Comparison of ENCODE assay signal across 21 mouse cellular contexts in the genomic region with DNA sequence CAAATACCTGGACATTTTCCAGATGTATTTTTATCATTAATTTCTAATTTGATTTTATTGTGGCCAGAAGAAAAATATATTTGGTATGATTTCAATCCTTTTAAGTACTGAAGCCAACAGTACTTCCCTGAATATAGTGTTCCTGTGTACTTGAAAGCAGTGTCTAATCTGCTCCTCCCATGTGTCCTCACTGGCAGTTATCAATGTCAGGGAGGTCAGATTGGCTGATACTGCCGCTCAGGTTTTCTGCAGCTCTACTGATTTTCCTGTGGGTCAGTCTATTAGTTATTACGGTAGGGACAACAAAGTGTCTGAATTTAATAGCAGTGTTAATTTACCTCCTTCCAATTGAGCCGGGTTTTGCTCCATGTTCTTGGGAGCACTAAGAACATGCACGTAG. TPM values are rescaled to one million over a fixed set of nuclear protein-coding genes. Genes with fewer than 3 reads are reported as not detected.
A peak's percentile ranks its signal among the peaks of the same experiment; 100 is the strongest.
DNase-seq lines count a peak whose midpoint lies in the region; ATAC-seq lines count a peak whose summit lies in the region.
"Had no signal": no experiment of that assay in that cellular context is flagged by ENCODE, and none has a peak within 500 bp of the region (broad histone marks: within the 10 kb centered on the region; RNA-seq: fewer than 3 reads in every experiment).

No protein-coding gene starts in this region.

- WGBS in heart, embryonic 13.5 days: 22% methylated on average over 4 of the region's 4 CpGs
- 71% methylated on average over 4 of the region's 4 CpGs for WGBS in intestine, embryonic 14.5 days
- 73% methylated on average over 4 of the region's 4 CpGs for WGBS in intestine, embryonic 16.5 days

- no peak for DNase-seq in heart, postnatal 14 days
- peak; percentile 6 for DNase-seq in intestine, embryonic 14.5 days (ENCODE audit: low spot score)
- DNase-seq in c-Kit-positive CD71-positive TER-119-negative erythroid progenitor cells, embryonic 14.5 days (ENCODE audit: low read depth): peak; percentile 27
- DNase-seq in gastrocnemius, postnatal 25 days: no peak
- DNase-seq: adrenal gland, adult 2 months; adrenal gland, postnatal 25 days; cerebellum, adult 2 months; cerebellum, postnatal 10 days; gastrocnemius, adult 2 months; gastrocnemius, postnatal 36 days; heart, adult 2 months; kidney, adult 11 months had no signal

- peak overlapping the region; percentile 38; the same call in 1 of the 2 replicates for H3K27ac ChIP-seq in heart, embryonic 13.5 days (replicated peaks)
- no peak overlapping the region for H3K27ac ChIP-seq in intestine, embryonic 14.5 days (ENCODE audit: low read depth)
- no peak overlapping the region for H3K27ac ChIP-seq in intestine, embryonic 16.5 days (ENCODE audit: low read length)
- H3K27ac ChIP-seq: embryonic facial prominence, embryonic 10.5 days; forebrain, embryonic 13.5 days; gastrocnemius, adult 2 months; heart, adult 2 months; hindbrain, embryonic 15.5 days had no signal

- H3K4me3 ChIP-seq in heart, embryonic 13.5 days: no peak overlapping the region
- H3K4me3 ChIP-seq in intestine, embryonic 14.5 days (ENCODE audit: low read depth, low read length): no peak overlapping the region
- no peak overlapping the region for H3K4me3 ChIP-seq in intestine, embryonic 16.5 days (ENCODE audit: low read length)
- H3K4me3 ChIP-seq: embryonic facial prominence, embryonic 10.5 days; forebrain, embryonic 13.5 days; gastrocnemius, adult 2 months; heart, adult 2 months; hindbrain, embryonic 15.5 days had no signal

- no peak overlapping the region for H3K4me2 ChIP-seq in heart, embryonic 13.5 days
- H3K4me2 ChIP-seq in intestine, embryonic 14.5 days (ENCODE audit: low read length): no peak overlapping the region
- H3K4me2 ChIP-seq in intestine, embryonic 16.5 days (ENCODE audit: low read depth, low read length): no peak overlapping the region
- H3K4me2 ChIP-seq: forebrain, embryonic 13.5 days; hindbrain, embryonic 15.5 days had no signal

- H3K9me3 ChIP-seq in heart, embryonic 13.5 days: peaks cover 9% of the 10 kb centered on the region
- H3K9me3 ChIP-seq in intestine, embryonic 14.5 days (ENCODE audit: control insufficient read depth, low read length): no peaks in the 10 kb centered on the region
- no peaks in the 10 kb centered on the region; the same call in 1 of the 2 replicates for H3K9me3 ChIP-seq in intestine, embryonic 16.5 days (ENCODE audit: control insufficient read depth, low read length)
- H3K9me3 ChIP-seq: hindbrain, embryonic 15.5 days had no signal

- H3K36me3 ChIP-seq in heart, embryonic 13.5 days: no peaks in the 10 kb centered on the region
- H3K36me3 ChIP-seq in intestine, embryonic 14.5 days (ENCODE audit: control insufficient read depth, insufficient read depth, low read length): no peaks in the 10 kb centered on the region
- H3K36me3 ChIP-seq in intestine, embryonic 16.5 days (ENCODE audit: control insufficient read depth, insufficient read depth, low read length): no peaks in the 10 kb centered on the region
- H3K36me3 ChIP-seq: embryonic facial prominence, embryonic 10.5 days; hindbrain, embryonic 15.5 days had no signal

- intact Hi-C loops in heart, postnatal 14 days (cut with DNase I): no loop called here

- H3K27me3 ChIP-seq in heart, embryonic 13.5 days (replicated peaks): no peaks in the 10 kb centered on the region
- H3K27me3 ChIP-seq in intestine, embryonic 14.5 days (replicated peaks; ENCODE audit: control insufficient read depth, insufficient read depth, low read length): no peaks in the 10 kb centered on the region
- H3K27me3 ChIP-seq in intestine, embryonic 16.5 days (replicated peaks; ENCODE audit: control insufficient read depth, insufficient read depth, low read length): no peaks in the 10 kb centered on the region
- H3K27me3 ChIP-seq: CH12.LX; forebrain, embryonic 13.5 days; hindbrain, embryonic 15.5 days had no signal

- peaks cover 16% of the 10 kb centered on the region for H3K4me1 ChIP-seq in heart, embryonic 13.5 days
- H3K4me1 ChIP-seq in intestine, embryonic 14.5 days (replicated peaks; ENCODE audit: control insufficient read depth, insufficient read depth, low read length): no peaks in the 10 kb centered on the region
- no peaks in the 10 kb centered on the region for H3K4me1 ChIP-seq in intestine, embryonic 16.5 days (ENCODE audit: control insufficient read depth, insufficient read depth, low read length)
- H3K4me1 ChIP-seq: embryonic facial prominence, embryonic 10.5 days; forebrain, embryonic 13.5 days; hindbrain, embryonic 15.5 days had no signal

- no peak overlapping the region for H3K9ac ChIP-seq in heart, embryonic 13.5 days
- H3K9ac ChIP-seq in intestine, embryonic 14.5 days (ENCODE audit: low read length): no peak overlapping the region
- no peak overlapping the region for H3K9ac ChIP-seq in intestine, embryonic 16.5 days (ENCODE audit: low read depth, low read length)
- H3K9ac ChIP-seq: forebrain, embryonic 13.5 days; hindbrain, embryonic 15.5 days had no signal

- no peak for ATAC-seq in heart, embryonic 13.5 days (ENCODE audit: extremely low read depth, insufficient number of reproducible peaks, low FRiP score, low TSS enrichment)
- ATAC-seq in intestine, embryonic 14.5 days (replicated peaks; ENCODE audit: low FRiP score, low TSS enrichment, low read depth): no peak
- ATAC-seq in intestine, embryonic 16.5 days: no peak
- ATAC-seq: forebrain, embryonic 13.5 days had no signal

RNA-seq across cellular contexts. Expression of a gene that starts 15.8 kb away (rescaled TPM):
- polyA plus RNA-seq in heart, embryonic 13.5 days (2015; fragmentation: Nextera tagmentation; extraction: Ambion mirVana): not detected in 2 replicates
- total RNA-seq in heart, postnatal 14 days (2021): not detected
- not detected in 2 replicates for polyA plus RNA-seq in intestine, embryonic 14.5 days (2014; fragmentation: Nextera tagmentation; extraction: Ambion mirVana)
- not detected in 2 replicates for polyA plus RNA-seq in intestine, embryonic 16.5 days (2015; fragmentation: Nextera tagmentation; extraction: Ambion mirVana)
- not detected for total RNA-seq in gastrocnemius, postnatal 25 days (2021)
- total RNA-seq: adrenal gland, adult 2 months; adrenal gland, postnatal 25 days; CH12.LX; gastrocnemius, adult 2 months; gastrocnemius, postnatal 36 days; heart, adult 2 months; heart, postnatal 25 days had no signal
- polyA plus RNA-seq: adrenal gland, adult 2 months; cerebellum, adult 2 months; embryonic facial prominence, embryonic 10.5 days; embryonic facial prominence, embryonic 14.5 days; forebrain, embryonic 13.5 days; heart, adult 2 months; hindbrain, embryonic 11.5 days; hindbrain, embryonic 15.5 days had no signal

RNA-seq across cellular contexts. Expression of a gene that starts 30.9 kb away (rescaled TPM):
- polyA plus RNA-seq in heart, embryonic 13.5 days (2015; fragmentation: Nextera tagmentation; extraction: Ambion mirVana): 47.9 and 52.1 TPM in 2 replicates
- total RNA-seq in heart, postnatal 14 days (2021): 10 to 100 TPM; 19.9 to 20.1 TPM
- polyA plus RNA-seq in intestine, embryonic 14.5 days (2014; fragmentation: Nextera tagmentation; extraction: Ambion mirVana): 80.1 and 87.2 TPM in 2 replicates
- 69.2 and 74.4 TPM in 2 replicates for polyA plus RNA-seq in intestine, embryonic 16.5 days (2015; fragmentation: Nextera tagmentation; extraction: Ambion mirVana)
- 10 to 100 TPM; 25.1 to 26.9 TPM for total RNA-seq in gastrocnemius, postnatal 25 days (2021)

Comparison
In these comparisons a context has a peak if more than half of its experiments do, and no peak if none do; other contexts are left out.
1. DNase-seq: peak in intestine, embryonic 14.5 days (single experiment) and c-Kit-positive CD71-positive TER-119-negative erythroid progenitor cells, embryonic 14.5 days (single experiment); none in heart, postnatal 14 days (0 of 2) and gastrocnemius, postnatal 25 days (single experiment).